Mouse (Mus musculus) limb, embryonic 14.5 days (tissue): Measurements from ENCODE around the gene Cops7a. TPM values are rescaled to one million over a fixed set of nuclear protein-coding genes. Genes with fewer than 3 reads are reported as not detected.

Experiments
- ATAC-seq: fragments of 200-750 bp; cut with Nextera tagmentation; 2 replicates; pipeline ENCODE4 v1.8.0; 2017; ENCODE audit warnings: low read depth, moderate number of reproducible peaks, moderate TSS enrichment; ENCODE audit not compliant: low FRiP score
- DNase-seq: peaks from one replicate; pipeline ENCODE4 v3.0.0-alpha.2; 2015; ENCODE audit warnings: low spot score
- H3K27ac ChIP-seq: fragments of 300-500 bp; sonication (generic); replicated peaks from 2 replicates; pipeline ENCODE4 v1.5.1; 2014; ENCODE audit warnings: low read depth, mild to moderate bottlenecking, low read length, moderate library complexity, mixed read lengths
- H3K27me3 ChIP-seq: fragments of 300-500 bp; sonication (generic); 2 replicates; pipeline ENCODE4 v1.6.1; 2014; ENCODE audit warnings: low read length, mixed read lengths; ENCODE audit not compliant: control insufficient read depth, insufficient read depth
- H3K36me3 ChIP-seq: fragments of 300-500 bp; sonication (generic); 2 replicates; pipeline ENCODE4 v1.6.1; 2014; ENCODE audit warnings: mild to moderate bottlenecking, low read length, moderate library complexity, mixed read lengths; ENCODE audit not compliant: control insufficient read depth, insufficient read depth
- H3K4me1 ChIP-seq: fragments of 300-500 bp; sonication (generic); 2 replicates; pipeline ENCODE4 v1.6.1; 2014; ENCODE audit warnings: antibody characterized with exemption, low read length, mixed read lengths; ENCODE audit not compliant: control insufficient read depth, insufficient read depth
- H3K4me2 ChIP-seq: fragments of 300-500 bp; sonication (generic); replicated peaks from 2 replicates; pipeline ENCODE4 v1.6.1; 2014; ENCODE audit warnings: low read depth, mild to moderate bottlenecking, low read length, moderate library complexity; ENCODE audit not compliant: severe bottlenecking
- H3K4me3 ChIP-seq: fragments of 300-500 bp; sonication (generic); replicated peaks from 2 replicates; pipeline ENCODE4 v1.5.1; 2014; ENCODE audit warnings: low read length
- H3K9ac ChIP-seq: fragments of 300-500 bp; sonication (generic); 2 replicates; pipeline ENCODE4 v1.6.1; 2014; ENCODE audit warnings: mild to moderate bottlenecking, low read depth, low read length, moderate library complexity; ENCODE audit not compliant: severe bottlenecking
- H3K9me3 ChIP-seq: fragments of 300-500 bp; sonication (generic); 2 replicates; pipeline ENCODE4 v1.6.1; 2016; ENCODE audit warnings: low read length; ENCODE audit not compliant: control insufficient read depth
- POLR2A ChIP-seq: fragments of 200-500 bp; IDR thresholded peaks from 2 replicates; pipeline ENCODE4 v1.8.0; 2012; ENCODE audit warnings: inconsistent platforms, mild to moderate bottlenecking, moderate library complexity, borderline replicate concordance; ENCODE audit not compliant: insufficient read depth, insufficient read length; ENCODE audit errors: extremely low read depth
- WGBS: fragments of 180-500 bp; shearing (Covaris S2); extraction: QIAGEN DNeasy Blood & Tissue Kit; methylation state at CpG from one replicate; pipeline ENCODE4 v1.1.7; 2014; 5-methylcytosine and 5-hydroxymethylcytosine counted together
- polyA plus RNA-seq, 2 experiments: library from polyadenylated mRNA; depleted of rRNA in 1 of 2; stranded (reverse) in 1 of 2; unstranded in 1 of 2; fragments of >200 nt; fragmentation: Nextera tagmentation in 1 of 2; extraction: Ambion mirVana in 1 of 2; gene quantifications; 2 replicates each; pipeline versions ENCODE4 v1.2.1 to v1.2.3; 2012 to 2014

The Cops7a gene
- polyA plus RNA-seq, 2 experiments, result 137 to 215 TPM

- DNase-seq (no peak), ATAC-seq (no peak)
- H3K4me3 ChIP-seq, result peak overlapping the region; percentile 92
- 17% methylated on average over 22 of the region's 22 CpGs for WGBS
- peaks cover 26% of the 10 kb centered on the region for H3K4me1 ChIP-seq
- no peak for TF ChIP-seq POLR2A
- H3K9me3 ChIP-seq, result no peaks in the 10 kb centered on the region
- H3K27ac ChIP-seq, result no peak overlapping the region
- H3K4me2 ChIP-seq, result peak overlapping the region; percentile 98
- H3K9ac ChIP-seq, result peak overlapping the region; percentile 99
- peaks cover 26% of the 10 kb centered on the region for H3K36me3 ChIP-seq
- H3K27me3 ChIP-seq, result no peaks in the 10 kb centered on the region
Measured at GRCm38 (mm10) chr6:124915160-124915941, 50.0 kb downstream of the Cops7a start.

- no peak overlapping the region for H3K4me2 ChIP-seq
- H3K9me3 ChIP-seq, result no peaks in the 10 kb centered on the region
- no peak for TF ChIP-seq POLR2A
- H3K27me3 ChIP-seq, result no peaks in the 10 kb centered on the region
- no peak for ATAC-seq
- DNase-seq, result no peak
- H3K9ac ChIP-seq, result no peak overlapping the region
- H3K4me1 ChIP-seq, result peaks cover 32% of the 10 kb centered on the region
- peaks cover 26% of the 10 kb centered on the region for H3K36me3 ChIP-seq
- no peak overlapping the region for H3K4me3 ChIP-seq
- no peak overlapping the region for H3K27ac ChIP-seq
- WGBS, result 84% methylated on average over 7 of the region's 7 CpGs
Measured at GRCm38 (mm10) chr6:124914511-124914910, 50.8 kb downstream of the Cops7a start.

GRCm38 (mm10) chr6:124913721-124914285, 51.5 kb downstream of the Cops7a start:
- Histone ChIP-seq H3K9ac (no peak overlapping the region), H3K27ac (no peak overlapping the region), H3K4me2 (no peak overlapping the region), H3K4me1 (peaks cover 27% of the 10 kb centered on the region), H3K27me3 (no peaks in the 10 kb centered on the region), H3K4me3 (no peak overlapping the region), H3K9me3 (no peaks in the 10 kb centered on the region), H3K36me3 (peaks cover 26% of the 10 kb centered on the region)
- no peak for DNase-seq
- no peak for ATAC-seq
- 77% methylated on average over 10 of the region's 14 CpGs for WGBS
- TF ChIP-seq POLR2A, result no peak

GRCm38 (mm10) chr6:124913214-124913613, 52.1 kb downstream of the Cops7a start:
- 76% methylated on average over 6 of the region's 6 CpGs for WGBS
- Histone ChIP-seq H3K4me1 (peaks cover 21% of the 10 kb centered on the region), H3K27ac (no peak overlapping the region), H3K9me3 (no peaks in the 10 kb centered on the region), H3K36me3 (peaks cover 26% of the 10 kb centered on the region), H3K27me3 (no peaks in the 10 kb centered on the region), H3K4me3 (no peak overlapping the region), H3K4me2 (no peak overlapping the region), H3K9ac (no peak overlapping the region)
- TF ChIP-seq POLR2A, result no peak
- no peak for DNase-seq
- ATAC-seq, result no peak

GRCm38 (mm10) chr6:124911533-124912218, 53.7 kb downstream of the Cops7a start, which contains the start of gene Lag3:
Lag3 (minus strand) TSS chr6:124911705.
- no peaks in the 10 kb centered on the region for H3K27me3 ChIP-seq
- ATAC-seq (no peak; the same call in 1 of the 2 replicates), DNase-seq (no peak)
- H3K4me2 ChIP-seq, result peak within 1 kb of the TSS; percentile 29; the same call in 1 of the 2 replicates
- H3K9me3 ChIP-seq, result no peaks in the 10 kb centered on the region
- H3K4me1 ChIP-seq, result peaks cover 18% of the 10 kb centered on the region
- WGBS, result 20% methylated on average over 11 of the region's 13 CpGs
- no peak for TF ChIP-seq POLR2A
- H3K4me3 ChIP-seq, result no peak within 1 kb of the TSS
- H3K27ac ChIP-seq, result no peak within 1 kb of the TSS; the same call in 1 of the 2 replicates
- peak within 1 kb of the TSS; percentile 40 for H3K9ac ChIP-seq
- peaks cover 26% of the 10 kb centered on the region for H3K36me3 ChIP-seq
